Mouse (Mus musculus) 3T3-L1 (cell line): ENCODE results near the gene Rhou.

ENCODE experiments used
- DNase-seq: peaks from one replicate; pipeline ENCODE4 v3.0.0-alpha.2; 2015; ENCODE audit warnings: low read depth, low spot score

The Rhou gene

GRCm38 (mm10) chr8:123649483-123649882, 4.2 kb upstream of the Rhou start:
- peak; percentile 43 for DNase-seq

- no peak for DNase-seq
Measured at GRCm38 (mm10) chr8:123651390-123652098, 2.2 kb upstream of the Rhou start.

DNA sequence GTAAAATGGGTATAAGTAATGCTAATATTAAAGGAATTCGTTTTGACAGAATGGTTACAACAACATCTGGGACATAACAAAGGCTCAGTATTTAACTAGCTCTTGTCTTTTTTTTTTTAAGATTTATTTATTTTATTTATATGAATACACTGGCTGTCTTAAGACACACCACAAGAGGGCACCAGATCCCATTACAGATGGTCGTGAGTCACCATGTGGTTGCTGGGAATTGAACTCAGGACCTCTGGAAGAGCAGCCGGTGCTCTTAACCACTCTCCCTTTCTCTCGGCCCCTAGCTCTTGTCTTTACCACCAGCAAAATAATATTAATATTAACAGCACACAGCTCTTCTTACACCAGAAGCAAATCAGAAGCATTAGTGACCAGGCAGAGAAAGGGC, 1.1 kb upstream of the Rhou start:
- peak; percentile 67 for DNase-seq

DNA sequence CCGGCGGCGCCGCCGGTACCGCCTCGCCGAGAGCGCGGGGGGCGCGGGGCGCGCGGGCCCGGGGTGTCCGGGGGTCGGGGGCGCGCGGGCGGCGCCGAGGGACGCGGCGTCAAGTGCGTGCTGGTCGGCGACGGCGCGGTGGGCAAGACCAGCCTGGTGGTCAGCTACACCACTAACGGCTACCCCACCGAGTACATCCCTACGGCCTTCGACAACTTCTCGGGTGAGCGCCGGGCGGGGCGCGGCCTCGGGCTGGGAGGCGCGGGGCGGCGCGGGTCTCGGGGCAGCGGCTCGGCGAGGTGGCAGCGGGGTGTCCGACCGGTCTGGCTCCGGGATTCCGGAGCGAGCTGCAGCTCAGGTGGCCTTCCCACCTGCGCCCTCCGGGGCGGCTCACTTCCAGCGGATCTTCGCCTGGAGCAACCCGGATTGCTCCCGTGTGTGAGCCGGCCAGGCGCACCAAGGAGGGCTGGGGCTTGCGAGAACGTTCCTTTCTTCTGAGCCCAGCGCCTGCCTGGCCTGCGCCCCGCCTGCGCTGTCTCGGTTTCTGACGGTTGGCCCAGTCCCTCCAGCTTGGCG, 353 bp downstream of the Rhou start:
- peak; percentile 64 for DNase-seq

- peak; percentile 37 for DNase-seq
Measured at GRCm38 (mm10) chr8:123654763-123655162, 1.0 kb downstream of the Rhou start.

DNA sequence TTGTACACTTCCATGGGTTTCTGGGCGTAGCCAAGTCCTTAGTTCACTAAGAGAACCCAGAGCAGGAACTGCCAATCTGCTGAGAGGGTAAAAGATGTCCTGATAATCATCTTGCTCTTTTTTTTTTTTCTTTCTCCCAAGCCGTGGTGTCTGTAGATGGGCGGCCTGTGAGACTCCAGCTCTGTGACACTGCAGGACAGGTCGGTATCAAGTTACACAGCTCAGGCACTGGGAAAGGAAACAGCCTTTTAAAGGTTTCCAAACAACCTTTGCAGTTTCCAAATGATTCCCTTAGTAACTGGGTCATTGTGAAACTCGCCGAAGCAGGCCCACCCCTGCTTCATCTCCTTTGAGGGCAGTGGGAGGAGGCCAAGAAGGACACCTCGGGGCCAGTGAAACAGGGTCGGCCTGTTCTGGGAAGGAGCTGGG, 1.6 kb downstream of the Rhou start:
- peak; percentile 63 for DNase-seq

GRCm38 (mm10) chr8:123657826-123658225, 4.1 kb downstream of the Rhou start:
- DNase-seq, result no peak

DNA sequence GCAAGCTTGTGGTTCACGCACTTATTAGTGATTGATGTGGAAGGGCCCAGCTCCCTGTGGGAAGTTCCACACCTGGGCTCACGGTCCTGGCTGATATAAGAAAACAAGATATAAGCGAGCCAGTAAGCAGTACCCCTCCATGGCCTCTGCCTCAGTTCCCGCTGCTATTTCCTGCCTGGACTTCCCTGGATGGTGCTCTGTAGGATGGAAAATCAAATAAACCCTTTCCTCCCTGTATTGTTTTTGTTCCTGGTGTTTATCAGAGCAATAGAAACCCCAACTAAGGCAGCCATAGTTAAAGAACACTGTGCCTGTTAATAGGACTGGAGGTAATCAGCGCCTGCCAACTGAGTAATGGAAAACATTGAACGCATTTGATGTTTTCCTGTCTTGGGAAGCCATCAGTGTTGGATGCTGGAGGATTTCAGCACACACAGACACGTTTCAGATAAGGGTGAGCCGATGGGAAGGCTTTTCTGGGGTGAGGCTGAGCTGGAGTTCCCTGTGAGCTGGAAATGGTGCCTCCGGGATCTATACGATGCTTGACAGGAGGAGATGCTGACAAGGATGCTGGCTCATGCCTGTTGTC, 5.8 kb downstream of the Rhou start:
- DNase-seq, result no peak

- no peak for DNase-seq
Measured at GRCm38 (mm10) chr8:123661515-123661914, 7.8 kb downstream of the Rhou start.

DNA sequence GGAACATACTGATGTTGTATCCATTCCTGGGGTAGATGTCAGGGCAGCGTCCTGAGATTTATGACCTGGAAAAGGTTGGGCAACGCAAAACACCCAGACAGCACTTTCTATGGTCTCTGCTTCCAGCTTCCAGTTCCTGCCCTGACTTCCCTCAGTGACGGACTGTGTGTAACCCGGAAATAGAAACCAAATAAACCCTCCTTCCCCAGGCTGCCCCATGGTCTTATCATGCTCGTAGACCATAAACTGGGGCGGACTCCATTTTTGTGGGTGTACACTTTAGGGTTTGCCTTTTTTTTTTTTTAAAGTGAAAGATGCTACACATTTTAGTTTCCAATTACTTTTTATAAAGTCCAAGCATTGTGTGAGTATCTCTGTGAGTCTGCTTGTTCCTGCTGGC, 11.9 kb downstream of the Rhou start:
- no peak for DNase-seq

- DNase-seq, result peak; percentile 32
Measured at GRCm38 (mm10) chr8:123666832-123667231, 13.1 kb downstream of the Rhou start.

DNA sequence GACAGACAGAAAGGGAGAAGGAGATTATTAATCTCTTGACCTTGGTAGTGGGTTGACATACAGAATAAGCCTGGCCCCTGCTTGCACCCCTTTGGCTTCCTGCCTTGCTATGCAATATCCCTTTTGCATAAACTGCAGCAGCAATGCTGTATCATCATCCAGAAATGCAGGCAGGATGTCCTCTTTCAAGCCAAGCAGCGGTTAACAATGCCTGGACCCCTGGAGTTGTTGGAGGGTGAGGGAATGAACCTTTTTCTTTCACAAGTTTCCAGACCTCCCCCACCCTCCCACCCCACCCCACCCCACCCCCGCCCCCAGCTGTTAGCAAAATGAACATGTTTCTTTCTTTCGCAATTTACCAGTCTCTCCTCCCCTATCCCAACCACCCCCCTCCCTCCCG, 15.0 kb downstream of the Rhou start:
- peak; percentile 32 for DNase-seq

DNA sequence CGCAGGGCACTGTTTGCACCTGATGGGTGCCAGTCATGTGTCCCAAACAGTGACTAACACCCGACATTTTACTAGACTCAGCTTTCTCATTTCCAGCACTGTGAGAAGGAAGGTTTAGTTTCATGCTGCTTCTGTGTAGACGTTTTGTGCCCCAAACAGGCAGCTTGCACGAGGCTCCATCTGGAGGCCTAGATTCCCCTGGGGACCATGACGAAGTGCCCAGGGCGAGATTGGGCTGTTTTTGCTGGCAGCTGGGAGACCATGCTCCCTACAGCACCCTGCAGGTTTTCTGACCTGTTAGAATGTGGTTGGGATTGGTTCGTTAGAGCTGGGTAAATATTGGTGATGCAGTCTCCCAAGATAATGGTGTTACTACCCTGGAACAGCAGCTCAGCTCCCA, 17.0 kb downstream of the Rhou start:
- DNase-seq, result no peak

DNA sequence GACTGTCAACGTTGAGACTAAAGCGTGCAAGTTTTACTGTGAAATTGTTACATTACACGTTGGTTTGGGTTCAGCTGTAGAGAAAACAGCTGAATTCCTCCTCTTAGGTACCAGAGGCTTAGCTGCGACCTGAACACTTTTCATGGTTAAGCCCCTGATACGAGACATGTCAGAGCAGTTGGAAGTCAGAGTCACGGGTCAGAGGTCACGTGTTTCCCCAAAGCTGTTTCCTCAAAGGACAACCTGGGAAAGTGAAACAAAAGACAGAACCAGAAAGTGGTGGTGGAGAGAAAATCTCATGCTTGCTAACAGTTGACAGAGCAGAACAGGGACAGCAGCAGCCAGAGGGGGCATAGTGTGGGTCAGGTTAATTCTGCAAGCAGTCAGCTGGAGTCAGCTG, 17.7 kb downstream of the Rhou start:
- no peak for DNase-seq

DNA sequence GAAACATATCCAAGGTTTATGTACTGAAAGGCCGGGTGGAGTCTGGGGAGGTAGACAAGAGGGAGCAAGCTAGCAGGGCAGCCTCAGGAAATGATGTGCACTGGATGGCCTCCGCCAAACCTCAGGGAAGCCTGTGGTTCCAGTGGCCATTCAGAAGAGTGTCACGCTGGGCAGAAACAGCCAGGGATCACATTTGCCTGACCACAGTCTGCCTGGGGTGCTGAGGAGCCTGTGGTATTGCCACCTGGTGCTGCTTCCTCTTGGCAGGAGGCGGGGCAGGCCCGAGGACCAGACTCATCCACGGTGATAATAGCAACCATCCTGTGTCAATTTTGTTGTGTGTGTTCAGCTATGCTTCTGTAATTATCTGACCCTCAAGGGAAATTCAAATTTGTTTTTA, 18.9 kb downstream of the Rhou start:
- peak; percentile 56 for DNase-seq

- DNase-seq, result no peak
Measured at GRCm38 (mm10) chr8:123675611-123676010, 21.9 kb downstream of the Rhou start.

- DNase-seq, result no peak
Measured at GRCm38 (mm10) chr8:123678390-123678789, 24.7 kb downstream of the Rhou start.

DNA sequence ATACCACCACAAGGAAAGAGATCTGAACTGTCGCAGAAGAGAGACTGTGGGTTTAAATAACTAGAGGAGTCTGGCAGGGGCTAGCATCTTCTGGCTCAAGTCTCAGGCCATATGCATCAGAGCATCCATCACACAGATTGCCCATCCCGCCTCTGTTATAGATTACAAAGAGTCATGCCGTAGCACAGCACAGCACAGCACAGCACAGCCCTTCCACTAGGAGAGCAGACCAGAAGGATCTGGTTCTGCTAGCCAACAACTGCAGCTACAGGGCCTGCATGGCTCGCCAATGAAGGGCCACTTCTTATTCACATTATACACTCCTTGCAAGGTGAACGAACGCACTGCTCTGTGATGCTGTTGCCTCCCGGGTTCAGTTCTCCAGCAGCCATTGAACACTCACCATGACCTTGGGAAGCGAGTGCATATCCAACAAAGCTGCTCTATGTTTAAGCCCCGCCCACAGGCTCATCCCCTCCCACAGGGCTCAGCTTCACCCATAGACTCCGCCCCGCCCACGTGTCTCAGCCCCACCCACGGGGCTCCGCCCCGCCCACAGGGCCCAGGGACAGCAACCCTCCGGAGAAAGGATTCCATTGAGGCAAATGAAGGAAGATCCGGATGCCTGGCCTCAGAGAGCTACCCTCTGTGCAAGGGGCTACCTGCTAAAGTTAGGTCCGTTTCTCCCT, 28.5 kb downstream of the Rhou start:
- no peak for DNase-seq

GRCm38 (mm10) chr8:123683321-123683720, 29.6 kb downstream of the Rhou start:
- no peak for DNase-seq

DNA sequence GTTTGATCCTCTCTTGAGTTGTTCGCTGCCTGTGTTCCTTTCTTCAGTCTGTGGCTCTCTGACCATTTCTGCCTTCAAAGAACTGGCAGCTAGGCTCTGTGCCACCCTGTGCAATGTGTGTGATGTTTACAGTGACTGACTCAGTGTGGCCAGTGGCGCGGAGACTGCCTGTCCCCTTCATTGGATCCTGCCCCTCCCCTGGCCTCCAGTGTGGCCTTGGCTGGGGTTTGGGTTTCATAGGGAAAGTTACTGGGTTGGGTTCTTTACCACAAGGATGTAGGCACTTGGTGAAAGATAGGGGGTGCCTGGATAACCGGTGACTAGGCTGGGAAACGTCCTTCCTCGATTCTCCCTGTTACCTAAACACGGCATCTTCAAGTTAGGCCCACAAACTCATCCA, 31.1 kb downstream of the Rhou start:
- DNase-seq, result no peak

DNA sequence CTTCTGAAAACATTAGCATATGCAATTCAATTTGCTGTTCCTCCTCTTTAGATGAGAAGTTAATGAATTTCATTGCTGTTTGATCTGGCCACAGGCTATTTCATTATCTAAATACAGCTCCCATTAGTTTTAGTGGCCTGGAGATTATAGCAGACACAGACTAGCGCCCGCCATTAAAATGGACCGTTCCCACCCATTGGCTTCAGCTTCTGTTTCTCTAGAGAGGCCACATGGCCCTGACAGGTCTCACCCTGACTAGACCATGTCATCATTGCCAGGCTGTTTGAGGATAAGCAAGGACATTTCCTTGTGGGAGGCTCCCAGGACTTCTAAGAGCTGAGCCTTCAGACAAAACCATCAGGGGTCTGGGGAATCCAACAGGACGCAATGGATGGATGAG, 31.7 kb downstream of the Rhou start:
- DNase-seq, result no peak

DNA sequence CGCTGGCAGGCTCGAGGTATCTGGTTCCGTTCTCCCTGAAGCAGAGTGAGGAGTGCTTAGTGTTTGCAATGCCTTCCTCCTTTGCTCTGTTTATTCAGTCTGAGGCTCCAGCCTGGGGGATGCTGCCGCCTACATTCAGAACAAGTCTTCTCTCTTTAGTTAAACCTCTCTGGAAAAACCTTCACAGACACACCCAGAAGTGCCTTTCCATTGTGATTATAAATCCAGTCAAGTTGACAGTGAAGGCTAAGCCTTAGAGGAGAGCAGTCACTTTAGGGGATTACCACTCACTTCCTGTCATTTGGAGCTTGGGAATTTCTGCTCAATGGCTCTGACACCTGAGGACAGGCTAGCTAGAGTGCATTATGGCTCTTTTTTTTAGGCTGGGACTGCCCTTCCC, 34.1 kb downstream of the Rhou start:
- no peak for DNase-seq
